Mouse (Mus musculus): Measurements from ENCODE around the gene Mbnl2.

DNA sequence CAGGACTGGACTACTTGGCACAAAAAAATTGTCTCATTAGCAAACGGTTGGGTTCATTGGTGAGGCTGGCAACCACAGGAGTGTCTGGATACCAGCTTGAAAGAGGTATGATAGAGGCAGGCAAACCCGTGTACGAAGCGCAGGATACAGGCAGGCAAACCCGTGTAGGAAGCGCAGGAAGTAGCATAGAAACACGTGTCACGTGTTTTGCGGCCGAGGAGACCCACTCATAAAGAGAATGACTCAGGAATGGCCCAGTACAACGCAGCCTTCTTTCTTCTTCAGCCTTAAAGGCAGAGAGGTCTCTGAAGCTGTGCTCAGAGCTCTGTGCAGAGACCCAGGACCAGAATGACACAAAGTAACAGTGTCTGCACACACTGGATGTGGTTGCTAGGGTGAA is 13.9 kb upstream of the Mbnl2 start:
- TF ChIP-seq POLR2A (IDR thresholded peaks at IDR 0.05; ENCODE audit: control insufficient read depth, extremely low read depth, insufficient read depth, low read length, poor library complexity) (no peak), CTCF (IDR thresholded peaks at IDR 0.05; ENCODE audit: borderline replicate concordance, control insufficient read depth, extremely low read depth, insufficient read depth, low read length, poor library complexity) (no peak)

All from thymus, adult 2 months (tissue).